Mouse (Mus musculus) adrenal gland (tissue): ENCODE data around the gene Mpig6b.

Experiments used
- intact Hi-C: fragments of 180-260 bp; cut with DNase I; formaldehyde crosslinking; loops from one replicate; pipeline ENCODE4 v1.15.1; 2025

The Mpig6b gene

GRCm38 (mm10) chr17:35061299-35061698, 4.7 kb downstream of the Mpig6b start:
- intact Hi-C loops = loop anchor here (5.0 kb wide), 1 partner anchor 39 kb away; no protein-coding TSS in a partner anchor

DNA sequence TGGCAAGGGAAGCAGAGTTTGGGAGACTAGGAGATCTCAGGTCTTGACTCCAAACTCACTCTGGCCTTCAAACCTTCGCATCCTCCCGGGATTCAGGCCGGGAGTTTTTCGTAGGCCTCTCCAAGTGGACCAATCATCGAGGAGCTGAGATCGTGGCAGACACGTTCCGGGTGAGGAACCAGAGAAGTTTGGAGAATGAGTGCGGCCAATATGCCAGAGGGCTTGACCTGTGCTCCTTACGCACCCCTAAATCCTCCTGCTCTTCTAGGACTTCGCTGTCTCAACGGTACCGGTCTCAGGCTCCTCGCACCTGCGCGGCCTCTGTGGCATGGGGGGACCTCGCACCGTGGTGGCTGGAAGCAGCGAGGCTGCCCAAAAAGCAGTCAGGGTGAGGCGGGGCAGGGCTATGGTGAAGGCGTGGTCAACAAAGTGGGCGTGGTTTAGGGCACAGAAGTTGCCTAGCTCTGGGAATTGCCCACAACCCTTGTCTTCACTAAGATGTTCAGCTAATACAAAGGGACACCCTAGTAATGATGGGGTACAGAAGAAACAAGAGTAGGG, 5.2 kb downstream of the Mpig6b start:
- intact Hi-C loops = loop anchor here (5.0 kb wide), 1 partner anchor 39 kb away; no protein-coding TSS in a partner anchor

DNA sequence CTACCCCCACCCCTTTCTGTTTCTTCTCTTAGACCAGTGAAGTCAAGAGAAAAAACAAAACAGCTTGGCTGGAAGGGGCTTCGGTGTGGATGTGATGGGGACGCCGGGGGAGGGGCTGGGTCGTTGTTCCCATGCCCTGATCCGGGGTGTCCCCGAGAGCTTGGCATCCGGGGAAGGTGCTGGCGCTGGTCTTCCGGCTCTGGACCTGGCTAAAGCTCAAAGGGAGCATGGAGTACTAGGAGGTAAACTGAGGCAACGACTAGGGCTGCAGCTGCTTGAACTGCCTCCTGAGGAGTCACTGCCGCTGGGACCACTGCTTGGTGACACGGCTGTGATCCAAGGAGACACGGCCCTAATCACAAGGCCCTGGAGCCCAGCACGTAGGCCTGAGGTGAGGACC, 5.9 kb downstream of the Mpig6b start:
- intact Hi-C loops = loop anchor here (5.0 kb wide), 1 partner anchor 38 kb away; no protein-coding TSS in a partner anchor

GRCm38 (mm10) chr17:35058911-35059892, 6.8 kb downstream of the Mpig6b start, which contains the start of gene Ddah2:
Ddah2 (plus strand) TSS chr17:35059035.
- intact Hi-C loops = no loop called here

DNA sequence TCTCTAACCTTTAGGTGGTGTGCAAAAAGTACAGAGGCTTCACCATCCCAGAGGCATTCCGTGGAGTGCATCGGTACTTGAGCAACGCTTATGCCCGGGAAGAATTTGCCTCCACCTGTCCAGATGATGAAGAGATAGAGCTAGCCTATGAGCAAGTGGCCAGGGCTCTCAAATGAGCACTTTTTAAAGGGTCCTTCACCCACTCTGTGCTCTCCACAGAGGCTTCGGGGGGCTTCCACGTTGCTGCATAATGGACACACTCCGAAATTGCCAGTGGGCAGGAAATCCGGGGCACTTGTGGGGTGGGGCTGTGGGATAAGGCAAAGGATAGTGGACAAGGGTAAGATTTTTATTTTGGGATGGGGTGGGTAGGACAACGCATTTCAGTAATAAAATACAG, 7.7 kb downstream of the Mpig6b start:
- intact Hi-C loops = no loop called here

DNA sequence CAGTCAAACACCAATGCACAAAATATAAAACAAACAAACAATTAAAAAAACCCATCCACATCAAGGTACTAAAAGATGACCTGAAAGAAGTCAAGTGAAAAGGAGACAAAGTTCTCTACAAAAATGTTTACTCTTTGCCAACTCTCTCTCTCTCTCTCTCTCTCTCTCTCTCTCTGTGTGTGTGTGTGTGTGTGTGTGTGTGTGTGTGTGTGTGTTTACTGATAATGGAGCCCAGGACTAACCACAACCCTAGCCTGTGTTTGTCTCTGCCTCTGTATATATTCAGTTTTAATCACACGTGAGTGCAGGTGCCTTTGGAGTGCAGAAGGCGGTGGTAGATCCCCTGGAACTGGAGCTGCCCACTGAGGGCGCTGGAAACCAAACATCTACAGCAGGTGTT, 8.9 kb downstream of the Mpig6b start:
- intact Hi-C loops = no loop called here

DNA sequence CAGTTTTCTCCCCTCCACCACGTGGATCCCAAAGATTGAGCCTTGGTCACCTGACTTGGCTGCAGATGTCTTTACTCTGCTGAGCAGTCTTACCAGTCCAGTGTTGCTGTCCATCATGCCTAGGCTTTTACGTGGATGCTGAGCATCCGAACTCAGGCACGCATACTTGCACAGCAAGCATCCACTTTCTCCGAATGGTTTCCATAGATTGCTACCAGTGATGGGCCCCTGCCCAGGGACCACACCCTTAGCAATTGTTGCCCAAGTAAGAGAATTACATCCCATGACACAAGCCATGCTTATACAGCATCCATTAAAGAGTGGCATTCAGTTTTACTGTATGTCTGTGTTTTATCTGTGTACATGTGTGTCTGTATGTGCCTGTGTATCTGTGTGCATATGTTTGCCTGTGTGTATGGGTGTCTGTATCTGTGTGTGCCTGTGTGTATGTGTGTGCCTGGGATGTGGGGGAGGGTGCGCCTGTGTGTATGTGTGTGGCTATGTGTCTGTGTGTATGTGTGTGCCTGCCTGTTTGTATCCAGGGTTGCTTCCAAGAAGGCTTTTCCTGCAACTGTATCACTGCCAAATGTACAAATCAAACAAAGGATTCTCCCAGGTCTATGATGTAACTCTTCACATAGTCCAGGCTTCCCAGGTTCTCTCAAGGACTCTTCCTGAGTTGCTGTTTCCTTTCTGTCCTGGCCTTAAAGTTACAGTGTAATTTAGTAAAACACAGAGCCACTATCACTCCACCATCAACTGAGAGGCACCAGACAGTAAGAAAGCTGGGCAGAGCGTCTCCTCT, 10.1 kb downstream of the Mpig6b start:
- intact Hi-C loops = no loop called here

- intact Hi-C loops = no loop called here
Measured at GRCm38 (mm10) chr17:35052271-35052798, 13.6 kb downstream of the Mpig6b start.

DNA sequence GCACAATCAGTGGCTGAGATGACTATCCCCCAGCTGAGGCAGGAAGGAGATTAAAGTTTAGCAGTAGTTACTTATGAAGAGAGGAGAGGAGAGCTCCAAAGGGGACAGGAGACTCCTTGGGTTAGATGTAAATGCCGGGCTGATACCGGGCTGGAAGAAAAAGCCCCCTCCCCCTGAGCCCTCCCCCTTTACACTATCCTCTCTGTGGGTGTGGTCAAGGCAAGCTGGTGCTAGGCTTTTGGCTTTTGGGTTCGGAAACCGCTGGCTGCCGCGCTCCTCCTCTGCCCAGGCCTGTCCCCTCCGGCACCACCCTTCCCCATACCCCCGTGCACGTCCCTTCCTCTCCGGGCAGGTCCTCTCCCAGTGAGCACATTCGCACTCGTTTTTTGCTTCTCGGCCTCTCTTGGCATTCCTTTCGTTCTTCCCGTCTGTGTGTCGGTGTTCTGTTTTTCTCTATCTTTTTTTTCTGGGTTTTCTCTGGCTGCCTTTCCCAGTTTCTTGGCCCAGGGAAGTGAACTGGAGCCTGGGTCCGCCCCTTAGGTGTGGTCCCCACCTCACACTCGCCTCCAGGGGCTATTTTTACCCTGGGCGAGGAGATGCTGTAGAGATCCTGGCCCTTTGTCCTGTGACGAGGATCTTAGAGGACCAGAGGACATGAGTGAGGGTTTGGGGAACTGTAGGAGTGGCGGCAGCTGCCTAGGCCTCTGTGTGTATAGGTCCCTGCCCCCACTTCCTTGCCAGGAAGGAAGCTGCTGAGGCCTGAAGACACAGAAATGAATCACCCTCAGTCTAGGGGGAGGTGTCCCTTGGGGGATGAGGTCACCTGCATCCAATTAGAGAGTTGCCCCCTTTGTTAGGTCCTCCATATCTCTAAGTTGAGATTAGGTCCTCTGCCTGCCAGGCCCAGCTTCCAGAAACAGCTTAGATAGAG, 14.6 kb downstream of the Mpig6b start:
- intact Hi-C loops = no loop called here

DNA sequence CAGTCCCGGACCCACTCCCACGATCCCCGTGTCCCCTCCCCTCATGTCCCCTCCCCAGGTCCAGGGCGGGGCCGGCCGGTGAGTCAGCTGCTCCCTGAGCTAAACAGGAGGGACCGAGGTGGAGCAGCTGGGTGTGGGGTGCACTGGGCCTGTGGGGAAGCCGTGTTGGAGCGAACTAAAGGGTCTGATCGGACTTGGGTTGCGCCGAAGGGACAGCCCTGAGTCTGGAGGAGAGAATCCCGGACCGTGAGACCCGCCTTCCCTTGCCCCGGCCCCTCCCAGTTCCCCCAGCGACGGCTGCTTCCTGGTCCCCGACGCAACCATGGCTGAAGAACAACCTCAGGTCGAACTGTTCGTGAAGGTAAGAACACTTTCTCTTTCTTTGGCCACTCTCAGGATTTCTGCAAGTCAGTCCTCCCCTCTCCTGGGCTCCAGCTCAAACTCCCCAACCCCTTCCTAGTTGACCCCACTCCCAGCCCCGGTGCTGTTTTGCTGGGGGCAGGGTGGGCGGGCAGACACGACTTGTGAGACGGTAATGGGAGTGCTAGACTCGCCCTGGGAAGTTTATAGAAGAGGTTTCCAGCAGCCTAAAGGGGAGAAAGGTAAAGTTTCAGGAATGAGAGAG, 15.7 kb downstream of the Mpig6b start:
- intact Hi-C loops = no loop called here

DNA sequence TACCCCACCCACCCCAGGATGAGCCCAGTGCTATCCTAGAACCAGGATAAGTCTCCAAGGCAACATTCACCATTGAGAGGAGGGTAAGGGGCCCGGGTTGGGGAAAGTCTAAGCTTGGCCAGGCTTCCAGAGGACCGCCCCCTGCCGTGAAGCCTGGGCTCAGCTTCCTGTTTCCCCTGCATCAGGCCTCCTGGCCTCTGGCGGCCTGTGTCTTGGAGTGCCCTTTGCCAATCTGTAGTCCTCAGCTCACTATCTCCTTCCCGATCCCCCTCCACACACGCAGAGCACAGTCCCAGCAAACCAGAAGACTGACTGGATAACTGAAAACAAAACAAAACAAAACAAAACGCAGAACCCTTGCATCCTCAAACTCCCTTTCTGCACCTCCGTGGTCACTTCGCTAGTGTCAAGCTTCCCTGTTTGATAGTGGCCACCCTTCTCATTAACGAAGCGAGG, 16.4 kb downstream of the Mpig6b start, which contains the start of gene Clic1:
Clic1 (plus strand) TSS at position 406 of the 456 bp plus-strand sequence.
- intact Hi-C loops = no loop called here

DNA sequence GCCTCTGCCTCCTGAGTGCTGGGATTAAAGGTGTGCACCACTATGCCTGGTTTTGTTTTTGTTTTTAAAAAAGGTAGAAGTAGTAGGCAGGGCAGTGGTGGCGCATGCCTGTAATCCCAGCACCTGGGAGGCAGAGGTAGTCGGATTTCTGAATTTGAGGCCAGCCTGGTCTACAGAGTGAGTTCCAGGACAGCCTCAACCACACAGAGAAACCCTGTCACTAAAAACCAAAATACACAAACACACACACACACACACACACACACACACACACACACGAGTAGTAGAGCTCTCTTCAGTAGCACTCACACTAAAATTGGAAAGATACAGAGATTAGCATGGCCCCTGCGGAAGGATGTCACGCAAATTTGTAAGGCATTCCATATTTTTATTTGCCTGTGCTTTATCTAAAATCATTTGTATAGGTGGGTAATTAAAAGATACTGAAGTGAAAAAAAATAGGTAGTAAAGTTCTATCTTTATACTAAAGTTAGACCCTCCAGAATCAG, 17.0 kb downstream of the Mpig6b start:
- intact Hi-C loops = no loop called here

GRCm38 (mm10) chr17:35048149-35048931, 17.6 kb downstream of the Mpig6b start:
- intact Hi-C loops = no loop called here

DNA sequence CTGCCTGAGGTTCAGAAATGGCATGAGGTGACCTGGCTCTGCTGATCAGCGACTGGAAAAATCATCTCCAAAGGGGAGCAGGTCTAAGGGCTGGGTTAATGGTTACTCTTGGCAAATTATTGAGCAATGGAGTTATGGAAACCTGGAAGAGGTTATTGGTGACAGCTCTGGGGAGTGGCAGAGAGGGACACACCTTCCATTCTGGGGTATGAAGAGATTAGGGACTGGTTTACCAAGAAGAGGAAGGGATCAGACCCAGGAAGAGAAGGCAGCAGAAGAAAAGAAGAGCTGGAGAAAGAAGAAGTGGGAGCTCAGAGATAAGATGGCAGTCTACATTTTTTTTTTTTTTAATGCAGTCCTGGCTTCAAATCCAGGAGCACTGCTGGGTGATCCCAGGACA, 18.3 kb downstream of the Mpig6b start:
- intact Hi-C loops = no loop called here

DNA sequence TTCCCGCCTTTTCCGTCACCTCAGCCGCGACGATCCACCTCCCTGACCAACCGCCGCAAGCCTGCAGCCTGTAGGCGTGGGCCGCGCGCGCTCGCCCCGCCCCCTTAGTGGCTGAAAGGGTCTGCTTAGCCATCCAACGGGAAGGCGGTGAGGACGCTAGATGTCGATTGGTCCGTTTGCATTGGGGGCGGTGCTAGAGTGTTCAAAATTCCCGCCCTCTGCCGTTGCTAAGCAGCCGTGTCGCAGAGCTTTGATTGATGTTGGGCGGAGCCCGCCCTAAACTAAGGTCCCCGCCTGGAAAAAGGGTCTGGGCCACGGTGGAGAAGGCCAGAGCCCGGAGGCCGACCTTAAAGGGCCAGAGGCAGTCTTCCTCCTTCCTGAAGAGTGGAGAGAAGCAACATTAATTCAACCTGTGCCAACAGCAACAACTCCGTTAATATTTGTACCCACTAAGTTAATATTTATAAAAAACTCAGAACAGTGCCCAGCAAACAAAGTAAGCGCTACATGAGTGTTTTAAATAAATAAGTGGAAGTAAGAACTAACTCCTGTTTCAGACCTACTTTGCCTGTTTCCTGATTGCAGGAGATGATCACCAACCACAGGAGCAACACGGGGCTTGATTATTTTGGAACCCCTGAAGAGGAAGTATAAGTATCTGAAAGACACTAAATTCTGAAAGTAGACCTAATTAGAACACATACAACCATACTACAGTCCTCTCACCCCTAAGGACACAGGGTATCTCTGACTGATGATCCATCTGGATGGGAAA, 19.1 kb downstream of the Mpig6b start, which contains the start of gene Msh5:
Msh5 (minus strand) TSS at position 65 of the 775 bp plus-strand sequence.
- intact Hi-C loops = no loop called here

GRCm38 (mm10) chr17:35045807-35046680, 19.9 kb downstream of the Mpig6b start:
- intact Hi-C loops = no loop called here
